Mouse (Mus musculus) brain, embryonic 14.5 days (tissue): ENCODE measurements around the gene Gm4567. TPM values are rescaled to one million over a fixed set of nuclear protein-coding genes. Genes with fewer than 3 reads are reported as not detected.
"Not testable (repeated sequence)": the region's sequence is repeated elsewhere in the genome, so short reads cannot be mapped to it uniquely, and the experiment has no call there.

ENCODE experiments used
- DNase-seq: peaks from one replicate; pipeline ENCODE4 v3.0.0-alpha.2; 2011; ENCODE audit warnings: low read depth
- polyA plus RNA-seq: library from polyadenylated mRNA; depleted of rRNA; stranded (reverse); fragments of >200 nt; gene quantifications from 2 replicates; pipeline ENCODE4 v1.2.3, GENCODE M21; 2012; rRNA removed

The Gm4567 gene
- not detected in 2 replicates for polyA plus RNA-seq

DNA sequence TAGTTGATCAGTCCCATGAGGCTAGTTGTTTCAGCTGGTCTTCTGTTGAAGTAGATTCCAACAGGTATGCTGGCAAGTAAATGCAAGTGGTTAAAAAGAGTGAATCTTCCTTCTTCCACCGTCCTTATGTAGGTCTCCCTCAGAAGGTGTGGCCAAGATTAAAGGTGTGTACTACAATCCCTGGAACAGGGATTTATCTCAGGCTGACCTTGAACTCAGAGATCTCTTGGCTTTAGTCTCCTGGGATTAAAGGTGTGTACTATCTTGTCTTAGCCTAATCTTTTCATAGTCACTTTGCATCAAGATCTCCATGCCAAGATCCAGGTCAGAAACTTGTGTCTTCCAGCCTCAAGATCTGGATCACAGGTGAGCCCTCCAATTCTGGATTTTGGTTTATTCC, at the start of gene Gm4567:
Gene Gm4567, minus strand, starts transcription at position 101 of the 400 bp plus-strand sequence.
- not testable (repeated sequence) for DNase-seq

DNA sequence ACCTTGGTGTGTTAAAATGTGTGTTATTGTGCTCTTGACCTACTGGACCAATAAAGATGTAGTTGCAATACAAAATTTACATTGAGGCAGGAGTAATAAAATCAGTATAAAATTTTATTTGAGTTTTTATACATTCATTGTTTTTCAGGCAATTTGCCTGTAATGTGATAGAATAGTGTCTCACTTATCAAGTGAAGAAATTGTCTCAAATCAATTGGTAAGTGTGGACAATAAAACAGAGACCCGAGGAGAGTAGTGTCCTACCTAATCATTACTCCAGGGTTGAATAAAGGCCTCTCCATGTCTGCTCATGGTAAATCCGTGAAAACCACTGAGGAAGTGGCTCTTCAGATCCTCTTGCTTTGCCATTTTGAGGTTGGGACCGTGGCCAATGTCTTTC, 41.9 kb upstream of the Gm4567 start, which contains the start of gene Vmn1r157:
Gene Vmn1r157, plus strand, starts transcription at position 301 of the 400 bp plus-strand sequence.
- DNase-seq = not testable (repeated sequence)

DNA sequence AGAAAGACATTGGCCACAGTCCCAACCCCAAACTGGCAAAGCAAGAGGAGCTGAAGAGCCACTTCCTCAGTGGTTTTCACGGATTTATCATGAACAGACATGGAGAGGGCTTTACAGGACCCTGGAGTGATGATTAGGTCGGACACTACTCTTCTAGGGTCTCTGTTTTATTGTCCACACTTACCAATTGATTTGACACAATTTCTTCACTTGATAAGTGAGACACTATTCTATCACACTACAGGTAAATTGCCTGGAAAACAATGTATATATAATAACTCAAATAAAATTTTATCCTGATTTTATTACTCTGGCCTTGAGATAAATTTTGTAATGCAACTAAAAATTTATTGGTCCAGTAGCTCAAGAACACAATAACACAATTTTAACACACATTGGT, 27.3 kb downstream of the Gm4567 start, which contains the start of gene Gm8693:
Gene Gm8693, minus strand, starts transcription at position 101 of the 400 bp plus-strand sequence.
- DNase-seq = not testable (repeated sequence)

Other genes with a start within 250 kb of the Gm4567 start
- gene Vmn1r151, start 220.0 kb downstream of the Gm4567 start, polyA plus RNA-seq = not detected in 2 replicates
- not detected in 2 replicates for gene Vmn1r152, start 196.7 kb downstream of the Gm4567 start, polyA plus RNA-seq
- not detected in 2 replicates for gene Gm8677, start 184.8 kb downstream of the Gm4567 start, polyA plus RNA-seq
- gene Gm4201, start 154.4 kb downstream of the Gm4567 start, polyA plus RNA-seq = not detected in 2 replicates
- gene Gm4565, start 131.6 kb downstream of the Gm4567 start, polyA plus RNA-seq = not detected in 2 replicates
- gene Vmn1r155, start 61.7 kb downstream of the Gm4567 start, polyA plus RNA-seq = not detected in 2 replicates
- gene Gm8693, start 27.4 kb downstream of the Gm4567 start, polyA plus RNA-seq = not detected in 2 replicates
- not detected in 2 replicates for gene Vmn1r157, start 42.0 kb upstream of the Gm4567 start, polyA plus RNA-seq
- not detected in 2 replicates for gene Vmn1r158, start 71.1 kb upstream of the Gm4567 start, polyA plus RNA-seq
- gene Vmn1r159, start 123.9 kb upstream of the Gm4567 start, polyA plus RNA-seq = not detected in 2 replicates
- not detected in 2 replicates for gene Vmn1r160, start 151.5 kb upstream of the Gm4567 start, polyA plus RNA-seq